Mouse (Mus musculus): ENCODE measurements around the gene Lzts2. TPM values are rescaled to one million over a fixed set of nuclear protein-coding genes. Genes with fewer than 3 reads are reported as not detected.
A peak's percentile ranks its signal among the peaks of the same experiment; 100 is the strongest.

The Lzts2 gene
- 87.5 and 90.8 TPM in 2 replicates for polyA plus RNA-seq (2016; fragmentation: Nextera tagmentation; extraction: Ambion mirVana)

DNA sequence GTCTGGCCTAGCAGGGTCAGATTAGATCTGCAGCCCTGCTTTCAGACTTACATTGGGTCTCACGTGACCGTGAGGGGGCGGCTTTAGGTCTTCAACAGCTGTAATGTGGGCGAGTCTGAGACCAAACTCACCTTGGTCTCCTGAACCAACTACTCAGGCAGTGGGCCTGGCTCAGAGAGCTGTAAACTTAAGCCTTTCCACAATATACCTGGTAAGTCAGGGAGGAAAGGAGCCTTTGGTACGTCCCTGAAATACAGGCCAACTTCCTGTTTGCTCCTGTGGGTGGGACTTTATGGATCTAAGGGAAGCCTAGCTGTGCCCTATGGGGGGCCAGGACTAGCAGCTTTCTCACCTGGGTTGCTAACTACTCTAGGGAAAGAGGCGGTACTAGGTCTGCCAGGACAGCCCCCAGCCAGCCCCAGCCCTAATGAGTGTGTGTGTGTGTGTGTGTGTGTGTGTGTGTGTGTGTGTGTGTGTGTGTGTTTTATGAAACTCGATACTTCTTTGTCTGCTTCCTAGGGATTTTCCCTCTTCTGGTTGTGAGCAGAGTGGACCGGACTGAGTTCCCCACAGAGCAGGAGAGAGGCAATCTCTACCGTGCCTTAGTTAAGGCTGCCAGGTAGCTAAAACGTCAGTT lies at the start of gene Lzts2:
Lzts2 (plus strand) TSS at position 80 of the 637 bp plus-strand sequence.
- 3% methylated on average over 10 of the region's 10 CpGs for WGBS
- peaks cover 64% of the 10 kb centered on the region for H3K4me1 ChIP-seq
- no peaks in the 10 kb centered on the region for H3K27me3 ChIP-seq (ENCODE audit: low read depth, poor library complexity, severe bottlenecking)
- peak within 1 kb of the TSS; percentile 76 for H3K4me3 ChIP-seq
- H3K9me3 ChIP-seq (replicated peaks): no peaks in the 10 kb centered on the region
- peaks cover 30% of the 10 kb centered on the region for H3K36me3 ChIP-seq
- DNase-seq (ENCODE audit: low spot score): peak; percentile 73
- peak within 1 kb of the TSS; percentile 92 for H3K27ac ChIP-seq

DNA sequence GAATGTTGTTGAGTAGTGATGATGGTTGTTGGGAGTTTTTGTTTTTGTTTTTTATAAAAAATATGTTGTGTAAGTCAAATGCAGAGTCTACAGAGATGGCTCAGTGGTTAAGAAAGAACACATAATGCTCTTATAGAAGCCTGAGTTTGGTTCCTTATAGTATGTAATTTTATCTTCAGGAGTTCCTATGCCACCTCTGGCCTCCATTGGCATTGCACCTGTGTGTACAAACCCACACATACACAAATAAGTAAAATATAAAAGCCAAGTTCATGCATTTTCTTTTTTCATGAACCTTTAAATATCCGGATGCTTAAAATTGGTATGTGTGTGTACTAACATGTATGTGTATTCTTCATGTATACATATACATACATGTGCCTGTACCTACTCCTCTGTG lies 48.2 kb upstream of the Lzts2 start:
- no peaks in the 10 kb centered on the region for H3K9me3 ChIP-seq (replicated peaks)

DNA sequence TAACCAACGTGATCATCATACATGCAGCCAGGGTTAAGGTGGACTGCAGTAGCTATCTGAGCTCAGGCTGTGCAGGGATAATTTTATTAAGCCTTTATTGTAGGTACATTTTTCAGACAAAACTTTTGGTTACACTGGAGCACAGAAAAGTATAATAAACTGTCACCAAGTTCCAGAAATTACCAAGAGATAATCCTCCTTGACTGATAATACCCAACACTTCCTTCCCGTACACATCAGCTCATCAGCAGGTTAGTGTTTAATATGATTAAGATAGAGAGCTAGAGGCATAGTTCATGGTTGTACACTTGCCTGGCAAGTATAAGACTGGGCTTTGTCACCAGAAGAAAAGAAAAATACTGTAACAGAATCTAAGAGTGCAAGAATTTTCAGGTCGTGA lies 45.9 kb upstream of the Lzts2 start:
- Histone ChIP-seq H3K9me3 (replicated peaks) (no peaks in the 10 kb centered on the region), H3K27ac (no peak overlapping the region), H3K27me3 (ENCODE audit: low read depth, poor library complexity, severe bottlenecking) (no peaks in the 10 kb centered on the region), H3K4me1 (no peaks in the 10 kb centered on the region), H3K4me3 (no peak overlapping the region), H3K36me3 (peaks cover 96% of the 10 kb centered on the region)
- no peak for DNase-seq (ENCODE audit: low spot score)
- 82% methylated on average over 3 of the region's 3 CpGs for WGBS

More for the DNA sequence above, 48.2 kb upstream of the Lzts2 start:
- Histone ChIP-seq H3K36me3 (peaks cover 96% of the 10 kb centered on the region), H3K27me3 (ENCODE audit: low read depth, poor library complexity, severe bottlenecking) (no peaks in the 10 kb centered on the region), H3K4me3 (no peak overlapping the region), H3K27ac (no peak overlapping the region), H3K4me1 (no peaks in the 10 kb centered on the region)
- WGBS: 100% methylated on average over 1 of the region's 1 CpGs
- no peak for DNase-seq (ENCODE audit: low spot score)

DNA sequence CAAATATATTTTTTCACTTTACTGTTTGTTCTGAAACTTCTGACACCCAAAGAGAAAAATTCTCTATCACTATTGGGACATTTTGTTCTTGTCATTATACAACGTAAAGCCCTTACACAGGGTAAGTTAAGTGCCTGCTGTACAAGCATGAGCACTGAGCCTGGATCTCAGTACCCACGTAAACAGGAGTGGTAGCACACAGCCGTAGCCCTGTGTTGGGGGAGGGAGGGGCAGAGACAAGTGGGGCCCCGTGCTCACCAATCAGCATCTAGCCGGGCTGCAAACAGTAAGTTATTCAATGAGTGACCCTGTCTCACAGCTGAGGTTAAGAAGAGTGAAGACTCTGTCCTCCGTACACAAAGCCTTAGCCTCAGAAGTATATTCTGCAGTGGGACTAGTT lies 37.6 kb upstream of the Lzts2 start:
- Histone ChIP-seq H3K27ac (no peak overlapping the region), H3K4me1 (no peaks in the 10 kb centered on the region), H3K27me3 (ENCODE audit: low read depth, poor library complexity, severe bottlenecking) (no peaks in the 10 kb centered on the region), H3K9me3 (replicated peaks) (no peaks in the 10 kb centered on the region), H3K4me3 (no peak overlapping the region), H3K36me3 (peaks cover 100% of the 10 kb centered on the region)
- 91% methylated on average over 6 of the region's 6 CpGs for WGBS
- DNase-seq (ENCODE audit: low spot score): no peak

DNA sequence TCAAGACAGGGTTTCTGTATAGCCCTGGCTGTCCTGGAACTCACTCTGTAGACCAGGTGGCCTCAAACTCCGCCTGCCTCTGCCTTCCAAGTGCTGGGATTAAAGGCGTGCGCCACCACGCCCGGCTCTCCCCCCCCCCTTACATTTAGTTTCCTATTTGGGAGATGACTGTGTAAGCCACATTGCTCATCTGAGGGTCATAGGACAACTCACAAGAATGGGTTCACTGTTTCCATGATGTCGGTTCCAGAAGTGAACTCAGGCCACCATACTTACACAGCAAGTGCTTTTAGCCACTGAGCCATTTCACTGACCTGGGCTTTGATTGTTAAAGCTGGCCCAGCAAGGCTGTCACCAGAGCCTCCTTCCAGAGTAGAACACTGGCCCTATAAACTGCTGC lies 37.1 kb upstream of the Lzts2 start:
- no peaks in the 10 kb centered on the region for H3K4me1 ChIP-seq
- WGBS: 94% methylated on average over 6 of the region's 6 CpGs
- no peak overlapping the region for H3K4me3 ChIP-seq
- H3K27ac ChIP-seq: no peak overlapping the region
- H3K9me3 ChIP-seq (replicated peaks): no peaks in the 10 kb centered on the region
- no peak for DNase-seq (ENCODE audit: low spot score)
- H3K27me3 ChIP-seq (ENCODE audit: low read depth, poor library complexity, severe bottlenecking): no peaks in the 10 kb centered on the region
- peaks cover 100% of the 10 kb centered on the region for H3K36me3 ChIP-seq

DNA sequence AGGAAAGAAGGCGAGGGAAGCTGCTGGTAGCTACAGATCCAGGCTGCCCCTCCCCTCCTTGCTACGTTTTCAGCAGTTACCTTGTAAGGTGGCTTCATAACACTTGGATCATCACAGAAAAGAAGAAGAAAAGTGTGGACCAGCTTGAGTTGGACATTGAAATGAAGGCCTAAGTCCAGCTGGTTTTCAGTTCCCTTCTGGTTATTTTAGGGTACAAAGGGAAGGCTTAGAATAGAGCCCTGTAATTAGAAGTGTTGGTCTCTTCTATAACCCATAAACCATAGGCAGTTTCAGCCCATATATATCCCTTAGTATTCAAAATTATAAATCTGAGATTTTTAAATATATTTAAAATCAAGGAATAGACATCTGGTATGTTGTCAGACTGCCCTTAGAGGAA lies 33.4 kb upstream of the Lzts2 start:
- 81% methylated on average over 2 of the region's 2 CpGs for WGBS
- H3K4me1 ChIP-seq: no peaks in the 10 kb centered on the region
- DNase-seq (ENCODE audit: low spot score): no peak
- no peak overlapping the region for H3K27ac ChIP-seq
- H3K36me3 ChIP-seq: peaks cover 76% of the 10 kb centered on the region
- H3K9me3 ChIP-seq (replicated peaks): no peaks in the 10 kb centered on the region
- H3K4me3 ChIP-seq: no peak overlapping the region
- H3K27me3 ChIP-seq (ENCODE audit: low read depth, poor library complexity, severe bottlenecking): no peaks in the 10 kb centered on the region

DNA sequence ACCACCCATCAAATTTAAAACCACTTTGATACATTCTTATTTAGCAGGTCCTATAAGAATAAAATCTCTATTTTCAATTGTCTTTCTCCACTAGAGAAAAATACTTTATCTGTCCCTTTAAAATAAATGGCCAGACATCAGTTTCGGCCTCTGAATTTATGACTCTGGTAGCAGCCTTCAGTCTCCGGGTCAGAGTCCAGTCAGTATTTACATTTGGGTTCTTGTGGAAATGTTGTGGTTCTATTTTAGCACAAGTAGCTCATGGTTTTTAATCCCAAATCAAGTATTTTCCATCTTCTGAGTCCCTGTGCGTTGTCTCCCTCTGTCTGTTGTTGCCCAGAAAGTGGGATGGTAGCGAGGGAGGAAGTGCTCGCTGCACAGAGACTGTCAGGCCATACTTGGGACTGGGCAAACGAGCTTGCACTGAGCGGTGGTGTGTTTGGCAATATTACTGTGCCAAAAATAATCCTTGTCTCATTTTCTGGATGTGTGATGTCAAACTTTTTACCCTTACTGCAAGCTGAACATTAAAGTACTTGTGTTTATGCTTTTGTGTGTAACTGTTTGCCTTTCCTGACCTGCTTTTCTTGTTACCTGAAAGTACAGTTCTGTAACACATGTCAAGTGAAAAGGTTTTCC lies 31.6 kb upstream of the Lzts2 start:
- no peaks in the 10 kb centered on the region for H3K27me3 ChIP-seq (ENCODE audit: low read depth, poor library complexity, severe bottlenecking)
- WGBS: 87% methylated on average over 7 of the region's 7 CpGs
- H3K36me3 ChIP-seq: peaks cover 58% of the 10 kb centered on the region
- no peaks in the 10 kb centered on the region for H3K4me1 ChIP-seq
- DNase-seq (ENCODE audit: low spot score): no peak
- no peak overlapping the region for H3K4me3 ChIP-seq
- H3K27ac ChIP-seq: no peak overlapping the region
- no peaks in the 10 kb centered on the region for H3K9me3 ChIP-seq (replicated peaks)

DNA sequence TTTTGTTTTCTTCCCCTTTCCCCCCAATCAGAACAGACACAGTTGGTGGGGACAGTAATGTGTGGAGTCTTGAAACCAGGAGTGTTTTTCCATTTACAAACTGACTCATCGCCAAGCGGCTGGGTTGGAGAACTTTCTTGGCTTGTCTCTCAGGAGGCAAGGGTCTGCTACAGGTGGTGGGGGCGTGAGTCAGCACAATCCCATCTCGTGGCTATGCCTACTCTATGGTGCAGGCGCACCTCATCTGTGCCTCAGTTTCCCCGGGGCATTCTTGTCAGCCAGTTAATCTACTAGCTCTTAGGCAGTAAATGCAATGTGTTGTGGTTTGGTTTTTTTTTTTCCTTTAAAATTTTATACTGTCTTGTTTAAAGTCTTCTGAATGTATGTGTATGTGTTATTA lies 30.8 kb upstream of the Lzts2 start:
- Histone ChIP-seq H3K4me1 (peaks cover 3% of the 10 kb centered on the region), H3K27ac (no peak overlapping the region), H3K9me3 (replicated peaks) (no peaks in the 10 kb centered on the region), H3K36me3 (peaks cover 50% of the 10 kb centered on the region), H3K27me3 (ENCODE audit: low read depth, poor library complexity, severe bottlenecking) (no peaks in the 10 kb centered on the region), H3K4me3 (no peak overlapping the region)
- 93% methylated on average over 6 of the region's 6 CpGs for WGBS
- DNase-seq (ENCODE audit: low spot score): no peak

DNA sequence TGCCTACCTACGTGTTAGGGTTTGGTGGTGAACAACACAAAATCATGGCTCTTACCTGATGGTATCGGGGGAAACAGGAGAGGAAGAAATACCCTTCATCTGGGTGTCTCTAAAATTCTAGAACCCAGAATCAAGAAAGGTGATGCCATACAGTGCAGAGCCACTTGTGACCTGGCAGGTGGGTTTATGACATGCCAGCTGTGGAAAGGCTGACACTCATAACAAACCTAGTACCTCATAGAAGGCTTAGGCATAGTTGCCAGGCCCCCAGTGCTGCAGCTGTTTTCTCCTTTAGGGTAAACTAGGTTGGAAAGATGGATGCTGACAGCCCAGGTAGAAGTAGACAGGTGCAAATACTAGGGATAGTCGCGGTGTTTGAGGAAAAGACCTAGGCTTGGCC lies 29.8 kb upstream of the Lzts2 start:
- peaks cover 14% of the 10 kb centered on the region for H3K4me1 ChIP-seq
- DNase-seq (ENCODE audit: low spot score): no peak
- 96% methylated on average over 4 of the region's 4 CpGs for WGBS
- peaks cover 40% of the 10 kb centered on the region for H3K36me3 ChIP-seq
- H3K9me3 ChIP-seq (replicated peaks): no peaks in the 10 kb centered on the region
- no peak overlapping the region for H3K27ac ChIP-seq
- no peaks in the 10 kb centered on the region for H3K27me3 ChIP-seq (ENCODE audit: low read depth, poor library complexity, severe bottlenecking)
- H3K4me3 ChIP-seq: no peak overlapping the region

DNA sequence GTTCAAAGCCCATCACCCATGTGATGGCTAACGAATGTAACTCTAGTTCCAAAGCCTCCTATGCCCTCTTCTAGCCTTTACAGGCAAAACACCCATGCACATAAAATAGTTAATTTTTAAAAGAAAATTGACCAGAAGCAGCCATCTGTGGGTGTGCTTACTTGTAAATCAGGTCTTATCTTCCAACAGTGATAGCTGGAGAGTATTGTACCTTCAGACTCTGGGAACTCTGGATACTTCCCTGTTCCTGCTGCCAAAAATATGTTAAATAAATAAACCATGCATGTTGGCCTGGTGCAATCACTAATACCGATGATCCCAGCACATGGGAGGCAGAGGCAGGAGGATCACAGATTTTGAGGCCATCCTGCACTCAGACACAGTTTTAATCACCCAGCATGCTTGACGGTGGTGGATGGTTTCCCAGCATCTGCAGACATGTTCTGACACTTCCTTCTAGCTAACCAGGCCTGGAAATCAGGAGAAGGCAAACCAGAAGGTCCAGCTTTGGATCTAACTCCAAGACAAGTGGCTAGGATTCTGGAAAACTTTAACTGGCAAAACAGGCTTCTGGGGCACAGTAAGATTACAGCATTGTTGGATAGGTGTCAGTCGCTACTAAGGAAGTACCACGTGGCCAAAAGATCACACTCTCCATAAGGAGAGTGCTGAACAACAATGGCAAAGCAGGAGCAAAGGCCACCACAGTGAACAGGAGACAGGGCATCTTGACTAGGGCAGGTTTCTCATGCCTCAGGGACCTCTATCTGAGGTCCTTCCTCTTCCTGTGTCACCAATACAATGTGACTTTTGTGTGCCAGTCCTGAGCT lies 28.8 kb upstream of the Lzts2 start:
- Histone ChIP-seq H3K27me3 (ENCODE audit: low read depth, poor library complexity, severe bottlenecking) (peaks cover 5% of the 10 kb centered on the region; the same call in 1 of the 2 replicates), H3K36me3 (peaks cover 30% of the 10 kb centered on the region), H3K9me3 (replicated peaks) (no peaks in the 10 kb centered on the region), H3K27ac (no peak overlapping the region), H3K4me3 (no peak overlapping the region), H3K4me1 (peaks cover 23% of the 10 kb centered on the region)
- DNase-seq (ENCODE audit: low spot score): no peak
- 62% methylated on average over 5 of the region's 5 CpGs for WGBS

DNA sequence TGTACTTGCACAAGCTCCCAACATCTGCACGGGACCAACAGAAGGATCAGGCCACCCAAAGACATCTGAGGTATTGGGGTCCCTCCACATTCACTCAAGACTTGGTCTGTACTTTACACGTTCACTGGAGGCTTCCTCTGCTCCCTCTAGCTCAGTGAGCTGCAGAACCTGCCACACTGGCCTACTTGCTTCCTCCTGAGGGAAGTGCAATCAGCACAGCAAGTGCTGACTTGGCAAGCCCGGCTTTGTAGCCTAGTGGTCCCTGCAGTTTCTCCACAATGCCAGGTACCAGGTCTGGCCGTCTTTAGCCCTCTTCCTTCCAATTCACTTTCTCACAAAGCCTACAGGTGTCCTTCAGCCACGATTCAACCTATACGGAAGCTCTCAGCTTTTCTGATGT lies 27.2 kb upstream of the Lzts2 start:
- Histone ChIP-seq H3K9me3 (replicated peaks) (no peaks in the 10 kb centered on the region), H3K36me3 (peaks cover 14% of the 10 kb centered on the region), H3K27me3 (ENCODE audit: low read depth, poor library complexity, severe bottlenecking) (peaks cover 11% of the 10 kb centered on the region), H3K27ac (no peak overlapping the region), H3K4me3 (no peak overlapping the region), H3K4me1 (peaks cover 40% of the 10 kb centered on the region)
- WGBS: 70% methylated on average over 6 of the region's 6 CpGs
- no peak for DNase-seq (ENCODE audit: low spot score)

DNA sequence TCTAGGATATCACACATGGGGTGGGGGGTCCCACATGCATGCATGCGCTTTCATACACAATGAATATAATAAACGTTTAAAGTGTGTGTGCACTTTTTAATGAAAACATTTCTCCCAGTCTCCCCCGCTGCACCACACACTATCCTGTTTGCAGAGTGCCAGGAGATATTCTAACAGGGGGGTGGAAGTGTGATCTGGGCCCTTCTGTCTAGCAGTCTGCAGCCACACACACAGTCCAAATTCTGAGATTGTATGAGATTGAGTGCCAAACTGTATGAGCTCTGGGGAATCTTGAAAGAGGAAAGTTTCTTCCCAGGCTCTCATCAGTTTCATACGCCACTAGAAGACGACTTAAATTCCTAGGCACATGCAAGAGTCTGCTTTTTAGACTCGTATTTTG lies 26.4 kb upstream of the Lzts2 start:
- no peak overlapping the region for H3K27ac ChIP-seq
- H3K36me3 ChIP-seq: peaks cover 10% of the 10 kb centered on the region
- 74% methylated on average over 6 of the region's 6 CpGs for WGBS
- H3K4me3 ChIP-seq: no peak overlapping the region
- H3K9me3 ChIP-seq (replicated peaks): no peaks in the 10 kb centered on the region
- peaks cover 11% of the 10 kb centered on the region for H3K27me3 ChIP-seq (ENCODE audit: low read depth, poor library complexity, severe bottlenecking)
- no peak for DNase-seq (ENCODE audit: low spot score)
- peaks cover 48% of the 10 kb centered on the region for H3K4me1 ChIP-seq

DNA sequence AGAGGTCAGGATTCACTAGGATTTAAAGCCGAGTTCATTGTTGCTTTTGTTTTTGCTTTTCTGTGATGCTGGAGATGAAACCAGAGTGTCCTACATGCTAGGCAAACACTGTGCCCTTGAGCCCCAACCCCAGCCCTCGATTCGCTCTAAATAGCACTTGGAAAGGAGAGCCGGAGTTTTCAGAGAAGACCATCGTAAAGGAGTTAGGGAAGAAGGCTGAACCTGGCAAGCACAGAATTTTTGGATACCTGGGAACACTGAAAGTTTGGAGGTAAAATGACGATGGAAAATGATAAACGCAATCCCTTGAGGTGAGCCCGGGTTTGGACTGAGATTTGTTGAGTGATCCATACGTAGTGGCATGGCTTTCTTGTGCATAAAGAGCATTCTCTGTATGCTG lies 25.9 kb upstream of the Lzts2 start:
- peak overlapping the region; percentile 75 for H3K4me3 ChIP-seq
- peaks cover 11% of the 10 kb centered on the region for H3K27me3 ChIP-seq (ENCODE audit: low read depth, poor library complexity, severe bottlenecking)
- peaks cover 9% of the 10 kb centered on the region for H3K36me3 ChIP-seq
- H3K4me1 ChIP-seq: peaks cover 50% of the 10 kb centered on the region
- peak overlapping the region; percentile 84; the same call in 1 of the 2 replicates for H3K27ac ChIP-seq
- WGBS: 23% methylated on average over 9 of the region's 9 CpGs
- no peak for DNase-seq (ENCODE audit: low spot score)
- no peaks in the 10 kb centered on the region for H3K9me3 ChIP-seq (replicated peaks)
